Mouse (Mus musculus) thymus, adult 2 months (tissue): ENCODE data around the gene Ccdc170.
"Not testable (repeated sequence)": the region's sequence is repeated elsewhere in the genome, so short reads cannot be mapped to it uniquely, and the experiment has no call there.

Source experiments
- CTCF ChIP-seq: fragments of 200-500 bp; IDR thresholded peaks from 2 replicates; pipeline ENCODE4 v1.5.1; 2012; ENCODE audit warnings: mild to moderate bottlenecking, control low read depth, low read length, moderate library complexity, borderline replicate concordance; ENCODE audit not compliant: control insufficient read depth, poor library complexity, insufficient read depth; ENCODE audit errors: extremely low read depth
- POLR2A ChIP-seq: fragments of 200-500 bp; IDR thresholded peaks from 2 replicates; pipeline ENCODE4 v1.6.1; 2012; ENCODE audit warnings: mild to moderate bottlenecking, low read length, control low read depth, moderate library complexity; ENCODE audit not compliant: control insufficient read depth, poor library complexity, insufficient read depth; ENCODE audit errors: extremely low read depth

- TF ChIP-seq CTCF, POLR2A: not testable (repeated sequence)
These were observed 119.3 kb downstream of the Ccdc170 start for GRCm38 (mm10) chr10:4601612-4602011.
